Mouse (Mus musculus) heart, embryonic 15.5 days (tissue): ENCODE data around the gene Gm5244. TPM values are rescaled to one million over a fixed set of nuclear protein-coding genes. Genes with fewer than 3 reads are reported as not detected.

Experiments used
- polyA plus RNA-seq: library from polyadenylated mRNA; unstranded; fragments of >200 nt; fragmentation: Nextera tagmentation; extraction: Ambion mirVana; gene quantifications from 2 replicates; pipeline ENCODE4 v1.2.1, GENCODE M21; 2015

Gm5244 gene
- polyA plus RNA-seq, 1 experiment from 2014 or later, result not detected

Other genes with a start within 250 kb of the Gm5244 start
- gene Gm4952, start 246.7 kb upstream of the Gm5244 start, polyA plus RNA-seq, result 0.10 and 0.15 TPM in 2 replicates
- not detected in 2 replicates for gene Glyat, start 213.4 kb upstream of the Gm5244 start, polyA plus RNA-seq
- not detected in 2 replicates for gene Olfr1442, start 176.2 kb upstream of the Gm5244 start, polyA plus RNA-seq
- not detected in 2 replicates for gene Olfr1443, start 168.6 kb upstream of the Gm5244 start, polyA plus RNA-seq
- not detected in 2 replicates for gene Keg1, start 150.9 kb upstream of the Gm5244 start, polyA plus RNA-seq
- gene Cntf, start 81.0 kb upstream of the Gm5244 start, polyA plus RNA-seq, result 0.77 and 0.97 TPM in 2 replicates
- gene Zfp91, start 50.6 kb upstream of the Gm5244 start, polyA plus RNA-seq, result 11.4 TPM in 2 replicates
- 1.1 and 4.0 TPM in 2 replicates for gene Lpxn, start 50.5 kb upstream of the Gm5244 start, polyA plus RNA-seq
- not detected in 2 replicates for gene Olfr1444, start 10.6 kb downstream of the Gm5244 start, polyA plus RNA-seq
- not detected in 2 replicates for gene Olfr1445, start 37.2 kb downstream of the Gm5244 start, polyA plus RNA-seq
- gene Olfr1446, start 46.8 kb downstream of the Gm5244 start, polyA plus RNA-seq, result not detected in 2 replicates
- gene Olfr1447, start 57.1 kb downstream of the Gm5244 start, polyA plus RNA-seq, result not detected in 2 replicates
- not detected in 2 replicates for gene Olfr1448, start 77.7 kb downstream of the Gm5244 start, polyA plus RNA-seq
- not detected in 2 replicates for gene Olfr1449, start 84.2 kb downstream of the Gm5244 start, polyA plus RNA-seq
- not detected in 2 replicates for gene Olfr1450, start 103.6 kb downstream of the Gm5244 start, polyA plus RNA-seq
- not detected in 2 replicates for gene Olfr1451, start 148.3 kb downstream of the Gm5244 start, polyA plus RNA-seq
- gene Olfr1453, start 181.6 kb downstream of the Gm5244 start, polyA plus RNA-seq, result not detected in 2 replicates
- gene Olfr1454, start 213.9 kb downstream of the Gm5244 start, polyA plus RNA-seq, result not detected in 2 replicates